In genomic region chr2:179754776-179755175, GRCm38 (mm10) we compare ENCODE assay signal across 24 mouse cellular contexts.
DNase-seq lines count a peak whose midpoint lies in the region; ATAC-seq and TF ChIP-seq lines count a peak whose summit lies in the region.
"Had no signal": no experiment of that assay in that cellular context is flagged by ENCODE, and none has a peak within 500 bp of the region (broad histone marks: within the 10 kb centered on the region; RNA-seq: fewer than 3 reads in every experiment).

No protein-coding gene starts in this region.

- no peaks in the 10 kb centered on the region for H3K27me3 ChIP-seq in cerebellum, adult 2 months (ENCODE audit: control insufficient read depth, insufficient read depth, low read length)
- H3K27me3 ChIP-seq in hindbrain, embryonic 16.5 days (replicated peaks; ENCODE audit: control insufficient read depth, insufficient read depth, low read length) = no peaks in the 10 kb centered on the region
- H3K27me3 ChIP-seq in hindbrain, embryonic 10.5 days (ENCODE audit: insufficient read depth, poor library complexity, severe bottlenecking) = 0 out of 2 replicates have a peak, but pooled peaks cover 2% of the 10 kb centered on the region
- H3K27me3 ChIP-seq: heart, embryonic 15.5 days; limb, embryonic 15.5 days; midbrain, embryonic 15.5 days; neural tube, embryonic 12.5 days had no signal

- WGBS in cerebellum, adult 2 months = 28% methylated on average over 11 of the region's 11 CpGs
- 61% methylated on average over 11 of the region's 11 CpGs for WGBS in hindbrain, embryonic 16.5 days
- WGBS in hindbrain, embryonic 10.5 days = 81% methylated on average over 11 of the region's 11 CpGs

- peak; percentile 58 to 77 for DNase-seq in cerebellum, adult 2 months
- no peak for DNase-seq in cerebellum, adult 8-10 months
- DNase-seq in hindbrain, embryonic 10.5 days (ENCODE audit: low spot score) = no peak
- peak; percentile 77 for DNase-seq in brain, adult 2 months (ENCODE audit: low read depth, low spot score)
- DNase-seq in cerebellum, postnatal 10 days = peak; percentile 45 to 51
- no peak for DNase-seq in embryo, embryonic 10 days (ENCODE audit: low spot score)
- DNase-seq in lung, postnatal 25 days (ENCODE audit: low spot score) = no peak
- DNase-seq: adrenal gland, postnatal 25 days; gastrocnemius, adult 2 months; heart, postnatal 36 days; kidney, adult 9 months; kidney, postnatal 14 days; retina, postnatal 1 day; spleen, adult 18-20 months had no signal

- no peaks in the 10 kb centered on the region for H3K9me3 ChIP-seq in hindbrain, embryonic 16.5 days (ENCODE audit: control insufficient read depth, low read length)
- no peaks in the 10 kb centered on the region for H3K9me3 ChIP-seq in hindbrain, embryonic 10.5 days
- H3K9me3 ChIP-seq: heart, embryonic 15.5 days; limb, embryonic 15.5 days; midbrain, embryonic 15.5 days; neural tube, embryonic 12.5 days had no signal

- TF ChIP-seq POLR2A in cerebellum, adult 2 months (IDR thresholded peaks at IDR 0.05; ENCODE audit: borderline replicate concordance, insufficient read depth, low read length) = no peak

- no peak for TF ChIP-seq CTCF in cerebellum, adult 2 months (IDR thresholded peaks at IDR 0.05; ENCODE audit: borderline replicate concordance, insufficient read depth, low read depth, low read length)

- H3K4me3 ChIP-seq in cerebellum, adult 2 months (replicated peaks; ENCODE audit: insufficient read depth, low read depth, low read length) = no peak overlapping the region
- no peak overlapping the region for H3K4me3 ChIP-seq in hindbrain, embryonic 16.5 days (ENCODE audit: low read length)
- H3K4me3 ChIP-seq in hindbrain, embryonic 10.5 days = no peak overlapping the region
- H3K4me3 ChIP-seq: gastrocnemius, adult 2 months; heart, embryonic 15.5 days; limb, embryonic 15.5 days; midbrain, embryonic 15.5 days; neural tube, embryonic 12.5 days had no signal

- no peaks in the 10 kb centered on the region for H3K36me3 ChIP-seq in hindbrain, embryonic 16.5 days (ENCODE audit: control insufficient read depth, insufficient read depth, low read length)
- no peaks in the 10 kb centered on the region for H3K36me3 ChIP-seq in hindbrain, embryonic 10.5 days
- H3K36me3 ChIP-seq: heart, embryonic 15.5 days; limb, embryonic 15.5 days; midbrain, embryonic 15.5 days; neural tube, embryonic 12.5 days had no signal

- peak overlapping the region; percentile 3; the same call in 1 of the 2 replicates for H3K27ac ChIP-seq in cerebellum, adult 2 months (ENCODE audit: insufficient read depth, low read length)
- no peak overlapping the region for H3K27ac ChIP-seq in hindbrain, embryonic 16.5 days (ENCODE audit: low read depth, low read length)
- no peak overlapping the region for H3K27ac ChIP-seq in hindbrain, embryonic 10.5 days
- H3K27ac ChIP-seq: gastrocnemius, adult 2 months; heart, embryonic 15.5 days; hindbrain, postnatal 0 days; limb, embryonic 15.5 days; liver, embryonic 14.5 days; macrophage; midbrain, embryonic 15.5 days; neural tube, embryonic 12.5 days had no signal

- peaks cover 15% of the 10 kb centered on the region for H3K4me1 ChIP-seq in cerebellum, adult 2 months (ENCODE audit: control insufficient read depth, insufficient read depth, low read length)
- no peaks in the 10 kb centered on the region; the same call in 1 of the 2 replicates for H3K4me1 ChIP-seq in hindbrain, embryonic 16.5 days (ENCODE audit: control insufficient read depth, insufficient read depth, low read depth, low read length)
- peaks cover 21% of the 10 kb centered on the region for H3K4me1 ChIP-seq in hindbrain, embryonic 10.5 days (replicated peaks)
- H3K4me1 ChIP-seq: limb, embryonic 15.5 days; neural tube, embryonic 12.5 days had no signal

- ATAC-seq in hindbrain, embryonic 16.5 days = peak; percentile 21; the same call in 1 of the 2 replicates
- ATAC-seq: CD4-positive, CD25-positive, alpha-beta regulatory T cell, adult 4 months; hindbrain, postnatal 0 days; intestine, embryonic 16.5 days; midbrain, embryonic 15.5 days had no signal

- no peak overlapping the region for H3K4me2 ChIP-seq in hindbrain, embryonic 16.5 days (ENCODE audit: low read length)
- H3K4me2 ChIP-seq: heart, embryonic 15.5 days; limb, embryonic 15.5 days; midbrain, embryonic 15.5 days; neural tube, embryonic 12.5 days had no signal

- no peak overlapping the region for H3K9ac ChIP-seq in hindbrain, embryonic 16.5 days (ENCODE audit: low read depth, low read length)
- H3K9ac ChIP-seq: heart, embryonic 15.5 days; limb, embryonic 15.5 days; liver, embryonic 14.5 days; midbrain, embryonic 15.5 days; neural tube, embryonic 12.5 days had no signal

Comparison
In these comparisons a context has a peak if more than half of its experiments do, and no peak if none do; other contexts are left out.
1. DNase-seq: peak in cerebellum, adult 2 months (2 of 2), brain, adult 2 months (single experiment) and cerebellum, postnatal 10 days (2 of 2); none in cerebellum, adult 8-10 months (single experiment), hindbrain, embryonic 10.5 days (single experiment), embryo, embryonic 10 days (single experiment) and lung, postnatal 25 days (single experiment).